Mouse (Mus musculus) adrenal gland, postnatal 4 days (tissue): ENCODE data around the gene Insl3. TPM values are rescaled to one million over a fixed set of nuclear protein-coding genes. Genes with fewer than 3 reads are reported as not detected.
A peak's percentile ranks its signal among the peaks of the same experiment; 100 is the strongest.
"Not testable (repeated sequence)": the region's sequence is repeated elsewhere in the genome, so short reads cannot be mapped to it uniquely, and the experiment has no call there.

Experiments used
- DNase-seq, 2 experiments: peaks; one replicate each; pipeline ENCODE4 v3.0.0; 2021 to 2022; ENCODE audit warnings: low spot score in 2 of 2, mixed read lengths in 2 of 2
- total RNA-seq, 2 experiments: library from RNA; stranded (reverse); gene quantifications; 2 replicates each; pipeline ENCODE4 v1.2.3; 2021

Gene Insl3
- total RNA-seq, 2 experiments from 2014 or later, result 6.8 to 8.5 TPM

DNA sequence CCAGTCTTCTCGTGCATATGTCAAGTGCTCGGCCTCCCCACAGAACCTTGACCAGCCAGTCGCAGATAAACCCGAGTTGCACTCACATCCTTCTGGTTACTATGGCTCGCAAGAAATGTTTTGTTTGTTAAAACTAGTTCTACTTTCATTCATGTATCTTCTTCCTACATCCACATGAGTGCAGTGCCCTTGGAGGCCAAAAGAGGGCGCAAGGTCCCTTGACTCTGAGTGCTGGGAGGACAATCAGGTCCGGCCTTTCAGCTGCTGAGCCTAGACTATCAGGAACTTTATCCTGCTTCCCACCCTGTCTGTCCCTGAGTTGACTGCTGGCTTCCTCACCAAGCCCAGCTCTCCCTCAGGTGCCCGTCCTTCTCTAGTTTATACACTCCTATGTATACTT lies 18.9 kb downstream of the Insl3 start:
- no peak for DNase-seq

- no peak for DNase-seq
These were observed 20.3 kb downstream of the Insl3 start for GRCm38 (mm10) chr8:71709134-71709799.

- DNase-seq, result peak; percentile 53 to 58
These were observed 20.9 kb downstream of the Insl3 start for GRCm38 (mm10) chr8:71709800-71710446.

DNA sequence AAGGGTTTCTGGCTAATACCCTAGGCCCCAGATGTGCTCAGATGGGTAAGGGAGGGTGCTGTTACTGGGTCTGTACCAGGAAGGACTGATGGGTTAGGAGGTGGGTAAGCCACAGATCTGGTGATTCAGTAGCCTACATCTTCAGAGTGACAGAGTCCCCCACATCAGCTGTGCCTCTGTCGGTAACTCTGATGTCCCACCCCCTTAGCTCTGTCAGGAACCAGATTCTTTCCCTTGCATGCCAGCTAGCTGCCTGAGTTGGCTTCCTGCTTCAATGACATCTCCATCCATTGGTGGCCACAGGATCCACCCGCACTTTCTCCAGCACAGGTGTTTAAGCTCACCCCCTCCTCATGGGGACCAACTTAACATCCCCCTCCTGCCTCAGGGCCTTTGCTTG lies 22.6 kb downstream of the Insl3 start:
- DNase-seq, result no peak

- no peak for DNase-seq
These were observed 26.5 kb downstream of the Insl3 start for GRCm38 (mm10) chr8:71715531-71715930.

- DNase-seq, result no peak
These were observed 27.6 kb downstream of the Insl3 start for GRCm38 (mm10) chr8:71716561-71717053.

DNA sequence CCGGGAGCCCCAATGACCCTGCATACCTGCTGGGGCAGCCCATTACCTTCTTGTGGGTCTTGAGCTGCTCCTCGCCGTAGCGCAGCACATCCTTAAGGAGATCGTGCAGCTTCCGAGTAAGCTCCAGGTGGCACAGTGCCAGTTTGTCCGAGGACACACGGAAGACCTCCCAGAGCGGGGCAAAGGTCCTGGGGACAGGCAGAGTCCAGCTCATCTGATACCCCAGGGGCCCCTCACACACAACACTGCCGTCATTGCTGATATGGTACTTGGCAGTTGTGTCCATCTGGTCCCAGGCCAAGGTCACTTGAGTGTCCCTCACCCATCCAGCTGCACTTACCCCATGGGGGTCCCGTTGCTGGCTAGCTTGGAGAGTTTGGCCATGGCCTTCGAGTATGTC lies 28.1 kb downstream of the Insl3 start:
- no peak for DNase-seq

GRCm38 (mm10) chr8:71718252-71718651 lies 29.2 kb downstream of the Insl3 start:
- DNase-seq, result no peak

DNA sequence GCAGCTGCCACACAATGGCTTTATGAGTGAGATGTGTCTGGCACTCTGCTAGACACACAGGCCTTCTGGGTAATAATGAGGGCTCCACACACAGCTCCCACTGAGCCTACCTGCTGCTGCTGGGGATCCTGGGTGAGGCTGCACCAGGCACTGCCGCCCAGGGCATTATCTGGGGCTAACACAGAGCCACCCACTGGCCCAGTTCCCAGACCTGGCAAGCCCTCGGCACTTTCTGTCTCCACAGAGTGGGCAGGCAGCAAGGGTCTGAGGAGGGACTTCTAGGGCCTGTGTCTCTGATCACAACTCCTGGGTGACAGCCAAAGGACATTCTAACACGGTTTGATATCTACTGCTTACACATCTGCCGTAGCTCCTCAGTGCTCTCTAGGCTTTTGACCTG lies 30.2 kb downstream of the Insl3 start:
- no peak for DNase-seq

GRCm38 (mm10) chr8:71719928-71720457 lies 31.0 kb downstream of the Insl3 start:
- no peak for DNase-seq

GRCm38 (mm10) chr8:71723047-71723551 lies 34.1 kb downstream of the Insl3 start:
- DNase-seq, result no peak

GRCm38 (mm10) chr8:71724389-71724788 lies 35.4 kb downstream of the Insl3 start:
- no peak for DNase-seq

GRCm38 (mm10) chr8:71725122-71725924 lies 36.3 kb downstream of the Insl3 start, which contains the start of gene Fcho1:
Gene Fcho1 (minus strand): TSS chr8:71725716.
- peak in 1 of 2 experiments; percentile 38 for DNase-seq

- DNase-seq, result no peak
These were observed 39.3 kb downstream of the Insl3 start for GRCm38 (mm10) chr8:71728240-71728785.

- no peak for DNase-seq
These were observed 40.0 kb downstream of the Insl3 start for GRCm38 (mm10) chr8:71728826-71729620.

DNA sequence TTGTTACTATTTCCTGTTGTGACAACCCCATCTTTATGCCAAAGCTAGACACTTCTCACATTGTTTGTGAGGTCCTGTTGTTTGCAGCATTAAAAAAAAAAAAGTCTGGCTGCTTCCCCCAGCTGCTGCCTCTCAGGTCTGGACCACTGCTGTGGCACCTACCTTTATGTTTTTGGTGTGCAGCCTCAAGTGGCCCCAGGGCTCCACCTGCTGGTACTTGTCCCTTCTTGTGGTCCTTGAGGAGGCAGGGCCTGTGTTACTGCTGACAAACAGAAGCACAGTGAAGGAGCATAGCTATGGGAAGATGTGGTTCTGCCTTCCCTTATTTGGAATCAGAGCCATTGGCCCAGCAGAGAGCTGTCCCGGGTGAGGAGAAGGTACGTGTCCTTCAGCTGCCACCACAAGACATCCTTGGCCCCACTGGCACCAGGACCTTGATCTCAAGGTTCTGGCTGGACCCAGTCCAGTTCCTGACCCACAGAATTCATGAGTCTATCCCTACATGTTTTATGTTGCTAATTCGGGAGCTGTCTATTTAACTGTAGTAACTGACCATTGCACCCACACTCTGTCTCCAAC lies 42.7 kb downstream of the Insl3 start:
- DNase-seq, result no peak

- DNase-seq, result not testable (repeated sequence)
These were observed 49.3 kb downstream of the Insl3 start for GRCm38 (mm10) chr8:71738316-71738715.
